Mouse (Mus musculus): ENCODE measurements around the gene Mas1. TPM values are rescaled to one million over a fixed set of nuclear protein-coding genes. Genes with fewer than 3 reads are reported as not detected.

The Mas1 gene
- polyA plus RNA-seq, 1 experiment, result not detected

- Histone ChIP-seq H3K4me3 (ENCODE audit: insufficient read depth, poor library complexity, severe bottlenecking) (no peak overlapping the region), H3K36me3 (ENCODE audit: control insufficient read depth, insufficient read depth) (no peaks in the 10 kb centered on the region), H3K79me2 (ENCODE audit: control insufficient read depth, insufficient read depth) (no peaks in the 10 kb centered on the region), H3K79me3 (ENCODE audit: low read depth) (no peaks in the 10 kb centered on the region), H3K27me3 (ENCODE audit: control insufficient read depth, insufficient read depth, insufficient read length) (peaks cover 3% of the 10 kb centered on the region), H3ac (ENCODE audit: control insufficient read depth, insufficient read length, low read depth) (no peak overlapping the region)
- no peak for TF ChIP-seq CTCF (IDR thresholded peaks at IDR 0.05; ENCODE audit: control insufficient read depth, insufficient read depth, insufficient read length)
- TF ChIP-seq USF1 (IDR thresholded peaks at IDR 0.05; ENCODE audit: low read depth), result no peak
- TF ChIP-seq MYOG (IDR thresholded peaks at IDR 0.05; ENCODE audit: control insufficient read depth, extremely low read depth, insufficient read length), result no peak
- TF ChIP-seq MYOD1 (IDR thresholded peaks at IDR 0.05; ENCODE audit: control insufficient read depth, insufficient read length, low read depth), result no peak
- TF ChIP-seq FOSL1 (IDR thresholded peaks at IDR 0.05; ENCODE audit: insufficient read depth, low read length, poor library complexity, severe bottlenecking), result no peak
- no peak for TF ChIP-seq MAX (IDR thresholded peaks at IDR 0.05)
Measured at GRCm38 (mm10) chr17:12793660-12794406, 74.1 kb downstream of the Mas1 start.

GRCm38 (mm10) chr17:12792422-12793206, 75.3 kb downstream of the Mas1 start:
- Histone ChIP-seq H3K79me2 (ENCODE audit: control insufficient read depth, insufficient read depth) (no peaks in the 10 kb centered on the region), H3K79me3 (ENCODE audit: low read depth) (no peaks in the 10 kb centered on the region), H3K4me3 (ENCODE audit: insufficient read depth, poor library complexity, severe bottlenecking) (no peak overlapping the region), H3K27me3 (ENCODE audit: control insufficient read depth, insufficient read depth, insufficient read length) (peaks cover under 1% of the 10 kb centered on the region), H3K36me3 (ENCODE audit: control insufficient read depth, insufficient read depth) (no peaks in the 10 kb centered on the region), H3ac (ENCODE audit: control insufficient read depth, insufficient read length, low read depth) (no peak overlapping the region)
- TF ChIP-seq CEBPB (IDR thresholded peaks at IDR 0.05; ENCODE audit: low read depth) (no peak), FOSL1 (IDR thresholded peaks at IDR 0.05; ENCODE audit: insufficient read depth, low read length, poor library complexity, severe bottlenecking) (no peak), CTCF (IDR thresholded peaks at IDR 0.05; ENCODE audit: control insufficient read depth, insufficient read depth, insufficient read length) (no peak), MYOD1 (IDR thresholded peaks at IDR 0.05; ENCODE audit: control insufficient read depth, insufficient read length, low read depth) (peak; percentile 8), USF1 (IDR thresholded peaks at IDR 0.05; ENCODE audit: low read depth) (no peak)

- TF ChIP-seq MYOG (IDR thresholded peaks at IDR 0.05; ENCODE audit: control insufficient read depth, extremely low read depth, insufficient read length) (no peak), MYOD1 (IDR thresholded peaks at IDR 0.05; ENCODE audit: control insufficient read depth, insufficient read length, low read depth) (no peak), USF1 (IDR thresholded peaks at IDR 0.05; ENCODE audit: low read depth) (no peak)
- Histone ChIP-seq H3K36me3 (ENCODE audit: control insufficient read depth, insufficient read depth) (no peaks in the 10 kb centered on the region), H3ac (ENCODE audit: control insufficient read depth, insufficient read length, low read depth) (no peak overlapping the region), H3K79me3 (ENCODE audit: low read depth) (no peaks in the 10 kb centered on the region), H3K79me2 (ENCODE audit: control insufficient read depth, insufficient read depth) (no peaks in the 10 kb centered on the region), H3K27me3 (ENCODE audit: control insufficient read depth, insufficient read depth, insufficient read length) (no peaks in the 10 kb centered on the region), H3K4me3 (ENCODE audit: insufficient read depth, poor library complexity, severe bottlenecking) (no peak overlapping the region)
Measured at GRCm38 (mm10) chr17:12791420-12791819, 76.5 kb downstream of the Mas1 start.

- H3K79me2 ChIP-seq (ENCODE audit: control insufficient read depth, insufficient read depth), result no peaks in the 10 kb centered on the region
- H3K36me3 ChIP-seq (ENCODE audit: control insufficient read depth, insufficient read depth), result no peaks in the 10 kb centered on the region
- no peaks in the 10 kb centered on the region for H3K79me3 ChIP-seq (ENCODE audit: low read depth)
- TF ChIP-seq CTCF (IDR thresholded peaks at IDR 0.05; ENCODE audit: control insufficient read depth, insufficient read depth, insufficient read length), result no peak
- no peak for TF ChIP-seq MYOG (IDR thresholded peaks at IDR 0.05; ENCODE audit: control insufficient read depth, extremely low read depth, insufficient read length)
- TF ChIP-seq MYOD1 (IDR thresholded peaks at IDR 0.05; ENCODE audit: control insufficient read depth, insufficient read length, low read depth), result no peak
- TF ChIP-seq CEBPB (IDR thresholded peaks at IDR 0.05; ENCODE audit: low read depth), result no peak
- TF ChIP-seq FOSL1 (IDR thresholded peaks at IDR 0.05; ENCODE audit: insufficient read depth, low read length, poor library complexity, severe bottlenecking), result no peak
- no peak for TF ChIP-seq MAX (IDR thresholded peaks at IDR 0.05)
- TF ChIP-seq USF1 (IDR thresholded peaks at IDR 0.05; ENCODE audit: low read depth), result no peak
- H3K4me3 ChIP-seq (ENCODE audit: insufficient read depth, poor library complexity, severe bottlenecking), result no peak overlapping the region
- no peaks in the 10 kb centered on the region for H3K27me3 ChIP-seq (ENCODE audit: control insufficient read depth, insufficient read depth, insufficient read length)
- no peak overlapping the region for H3ac ChIP-seq (ENCODE audit: control insufficient read depth, insufficient read length, low read depth)
Measured at GRCm38 (mm10) chr17:12791079-12791406, 76.9 kb downstream of the Mas1 start.

Small RNA genes lying within 50 kb of the gene (microRNA-seq; reads per million reads assigned to microRNA genes)
- gene Gm24085 (ENCODE audit: borderline microRNAs expressed), result not detected

Other genes starting within 250 kb of the Mas1 start
- gene Slc22a1, start 192.3 kb downstream of the Mas1 start, polyA plus RNA-seq (2012; fragmentation: generic; extraction: Trizol), result not detected
- 2.3 TPM for gene Igf2r, start 98.5 kb downstream of the Mas1 start, polyA plus RNA-seq (2012; fragmentation: generic; extraction: Trizol)
- not detected for gene Mrgprh, start 7.9 kb upstream of the Mas1 start, polyA plus RNA-seq (2012; fragmentation: generic; extraction: Trizol)
- 0.28 TPM for gene Pnldc1, start 42.1 kb upstream of the Mas1 start, polyA plus RNA-seq (2012; fragmentation: generic; extraction: Trizol)
- 266 TPM for gene Tcp1, start 47.6 kb upstream of the Mas1 start, polyA plus RNA-seq (2012; fragmentation: generic; extraction: Trizol)
- gene Mrpl18, start 48.2 kb upstream of the Mas1 start, polyA plus RNA-seq (2012; fragmentation: generic; extraction: Trizol), result 123 TPM
- 0.50 TPM for gene Acat3, start 72.5 kb upstream of the Mas1 start, polyA plus RNA-seq (2012; fragmentation: generic; extraction: Trizol)
- gene Acat2, start 92.6 kb upstream of the Mas1 start, polyA plus RNA-seq (2012; fragmentation: generic; extraction: Trizol), result 90.7 TPM
- gene Wtap, start 126.0 kb upstream of the Mas1 start, polyA plus RNA-seq (2012; fragmentation: generic; extraction: Trizol), result 25.7 TPM
- gene Sod2, start 138.7 kb upstream of the Mas1 start, polyA plus RNA-seq (2012; fragmentation: generic; extraction: Trizol), result 107 TPM
- gene Gpr31b, start 184.2 kb upstream of the Mas1 start, polyA plus RNA-seq (2012; fragmentation: generic; extraction: Trizol), result not detected
- not detected for gene Tcp10b, start 193.0 kb upstream of the Mas1 start, polyA plus RNA-seq (2012; fragmentation: generic; extraction: Trizol)